7 mouse cellular contexts compared by ENCODE assay signal in genomic region chr14:105815827-105816226, GRCm38 (mm10).
A peak's percentile ranks its signal among the peaks of the same experiment; 100 is the strongest.
DNase-seq lines count a peak whose midpoint lies in the region; ATAC-seq lines count a peak whose summit lies in the region.

No protein-coding gene starts in this region.

- H3K36me3 ChIP-seq in hindbrain, embryonic 11.5 days (ENCODE audit: control insufficient read depth, insufficient read depth, low read length) = no peaks in the 10 kb centered on the region
- H3K36me3 ChIP-seq in limb, embryonic 13.5 days = no peaks in the 10 kb centered on the region
- H3K36me3 ChIP-seq in neural tube, embryonic 13.5 days = no peaks in the 10 kb centered on the region

- H3K4me2 ChIP-seq in hindbrain, embryonic 11.5 days (replicated peaks; ENCODE audit: low read depth, low read length) = peak overlapping the region; percentile 27
- peak overlapping the region; percentile 56 for H3K4me2 ChIP-seq in limb, embryonic 13.5 days (replicated peaks)
- peak overlapping the region; percentile 55 for H3K4me2 ChIP-seq in neural tube, embryonic 13.5 days

- no peaks in the 10 kb centered on the region for H3K4me1 ChIP-seq in hindbrain, embryonic 11.5 days (replicated peaks; ENCODE audit: control insufficient read depth, insufficient read depth, low read length)
- H3K4me1 ChIP-seq in limb, embryonic 13.5 days = peaks cover 16% of the 10 kb centered on the region
- H3K4me1 ChIP-seq in neural tube, embryonic 13.5 days (replicated peaks) = peaks cover 10% of the 10 kb centered on the region

- H3K4me3 ChIP-seq in hindbrain, embryonic 11.5 days (ENCODE audit: low read depth, low read length) = no peak overlapping the region
- H3K4me3 ChIP-seq in limb, embryonic 13.5 days = peak overlapping the region; percentile 26
- peak overlapping the region; percentile 26 for H3K4me3 ChIP-seq in neural tube, embryonic 13.5 days

- peak; percentile 51 for DNase-seq in 416B (ENCODE audit: low read depth)
- DNase-seq in Muller cell, postnatal 12 days (ENCODE audit: inconsistent ontology term) = peak; percentile 67
- DNase-seq in hindbrain, embryonic 11.5 days (ENCODE audit: low spot score) = peak; percentile 27
- no peak for DNase-seq in spleen, adult 18-20 months
- DNase-seq in frontal cortex, postnatal 10 days (ENCODE audit: low spot score in 2 of 2) = no peak

- H3K27ac ChIP-seq in hindbrain, embryonic 11.5 days (ENCODE audit: low read depth, low read length) = 0 out of 2 replicates have a peak overlapping the region, but pooled peaks have one; percentile 48
- no peak overlapping the region for H3K27ac ChIP-seq in limb, embryonic 13.5 days
- no peak overlapping the region for H3K27ac ChIP-seq in neural tube, embryonic 13.5 days (replicated peaks)

- H3K9me3 ChIP-seq in hindbrain, embryonic 11.5 days (ENCODE audit: control insufficient read depth, low read length) = no peaks in the 10 kb centered on the region
- H3K9me3 ChIP-seq in limb, embryonic 13.5 days = no peaks in the 10 kb centered on the region
- peaks cover 3% of the 10 kb centered on the region; the same call in 1 of the 2 replicates for H3K9me3 ChIP-seq in neural tube, embryonic 13.5 days

- no peak overlapping the region for H3K9ac ChIP-seq in hindbrain, embryonic 11.5 days (ENCODE audit: low read depth, low read length)
- no peak overlapping the region for H3K9ac ChIP-seq in limb, embryonic 13.5 days
- peak overlapping the region; percentile 47; the same call in 1 of the 2 replicates for H3K9ac ChIP-seq in neural tube, embryonic 13.5 days

- WGBS in hindbrain, embryonic 11.5 days = 16% methylated on average over 6 of the region's 6 CpGs
- 13% methylated on average over 6 of the region's 6 CpGs for WGBS in limb, embryonic 13.5 days
- WGBS in neural tube, embryonic 13.5 days = 8% methylated on average over 6 of the region's 6 CpGs

- no peaks in the 10 kb centered on the region for H3K27me3 ChIP-seq in hindbrain, embryonic 11.5 days (ENCODE audit: control insufficient read depth, insufficient read depth, low read length)
- no peaks in the 10 kb centered on the region for H3K27me3 ChIP-seq in limb, embryonic 13.5 days
- H3K27me3 ChIP-seq in neural tube, embryonic 13.5 days = no peaks in the 10 kb centered on the region

- peak; percentile 46 for ATAC-seq in hindbrain, embryonic 11.5 days (ENCODE audit: low FRiP score)
- ATAC-seq in limb, embryonic 13.5 days (ENCODE audit: low FRiP score, low read depth) = no peak
- ATAC-seq in neural tube, embryonic 13.5 days (ENCODE audit: low read depth) = peak; percentile 27; the same call in 1 of the 2 replicates

Comparison
In these comparisons a context has a peak if more than half of its experiments do, and no peak if none do; other contexts are left out.
1. DNase-seq: peak in 416B (single experiment), Muller cell, postnatal 12 days (single experiment) and hindbrain, embryonic 11.5 days (single experiment); none in spleen, adult 18-20 months (0 of 2) and frontal cortex, postnatal 10 days (0 of 2).
2. Peak in every context shown above with its lines, with median percentiles within 50 percentile points of each other: H3K4me2 ChIP-seq.